Mouse (Mus musculus): Measurements from ENCODE around the gene Chml.

Chml gene

DNA sequence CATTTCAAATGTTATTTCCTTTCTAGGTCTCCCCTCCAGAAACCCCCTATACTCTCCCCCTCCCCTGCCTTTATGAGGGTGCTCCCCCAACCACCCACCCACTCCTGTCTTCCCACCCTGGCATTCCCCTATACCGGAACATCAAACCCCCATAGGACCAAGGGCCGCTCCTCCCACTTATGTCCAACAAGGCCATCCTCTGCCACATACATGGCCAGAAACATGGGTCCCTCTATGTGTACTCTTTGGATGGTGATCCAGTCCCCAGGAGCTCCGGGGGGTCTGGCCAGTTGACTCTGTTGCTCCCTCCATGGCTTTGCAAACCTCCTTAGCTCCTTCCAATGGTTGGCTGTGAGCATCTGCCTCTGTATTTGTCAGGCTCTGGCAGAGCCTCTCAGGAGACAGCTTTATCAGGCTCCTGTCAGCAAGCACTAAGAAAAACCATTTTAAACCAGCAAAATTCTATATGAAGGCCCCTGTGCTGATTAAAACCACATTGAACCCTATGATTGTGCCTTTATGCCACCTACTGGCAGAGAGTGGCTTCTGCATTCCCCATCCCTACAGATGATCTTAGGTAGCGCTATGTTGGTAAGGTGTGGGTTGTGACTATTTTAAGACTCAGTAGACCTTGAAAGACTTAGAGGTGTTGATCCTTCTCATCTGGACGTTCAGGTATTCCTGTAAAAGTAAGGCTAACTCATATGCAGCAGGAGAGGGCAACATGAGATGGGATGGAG, 23.9 kb downstream of the Chml start:
- in situ Hi-C loops (cut with MboI, MseI): no loop called here

DNA sequence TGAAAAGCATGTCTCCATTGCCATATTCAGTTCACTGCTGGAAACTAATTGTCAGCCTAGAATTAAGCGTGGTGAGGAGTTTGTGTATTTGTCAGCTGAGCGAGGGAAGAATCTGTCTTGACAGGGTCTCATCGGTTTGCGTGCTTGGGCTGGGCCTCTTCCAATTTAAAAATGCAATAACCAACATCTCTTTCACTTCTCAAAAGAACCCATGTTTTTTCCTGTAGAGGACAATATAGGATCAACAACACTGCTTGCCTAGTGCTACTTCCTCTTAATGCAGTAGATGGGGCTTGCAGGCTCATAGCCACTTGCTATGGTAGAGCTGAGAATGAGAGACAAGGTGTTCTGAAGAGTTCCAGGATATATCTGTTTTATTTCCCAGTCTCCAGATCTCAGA, 32.8 kb downstream of the Chml start:
- in situ Hi-C loops (cut with MboI, MseI): no loop called here

DNA sequence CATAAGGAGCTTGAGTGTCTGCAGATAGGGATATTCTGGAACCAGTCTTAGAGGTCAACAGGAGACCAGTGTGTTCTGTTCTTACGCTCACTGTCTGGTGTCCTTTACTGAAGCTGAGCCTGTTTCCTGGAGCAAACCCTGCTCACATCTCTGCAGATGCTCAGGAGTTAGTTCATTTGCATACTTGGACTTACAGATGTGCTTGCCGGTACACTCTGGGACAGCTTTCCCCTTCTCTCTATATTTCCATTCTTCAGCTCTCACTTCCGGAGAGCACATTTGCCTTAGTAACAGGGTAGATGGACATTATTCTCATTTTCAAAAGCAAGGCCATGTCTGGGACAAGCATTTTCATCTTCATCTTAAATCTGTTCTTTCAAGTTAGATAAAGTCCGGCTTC, 44.1 kb downstream of the Chml start:
- in situ Hi-C loops (cut with MboI, MseI): loop anchor here (25.0 kb wide), 1 partner anchor 1189 kb away; no protein-coding TSS in a partner anchor

DNA sequence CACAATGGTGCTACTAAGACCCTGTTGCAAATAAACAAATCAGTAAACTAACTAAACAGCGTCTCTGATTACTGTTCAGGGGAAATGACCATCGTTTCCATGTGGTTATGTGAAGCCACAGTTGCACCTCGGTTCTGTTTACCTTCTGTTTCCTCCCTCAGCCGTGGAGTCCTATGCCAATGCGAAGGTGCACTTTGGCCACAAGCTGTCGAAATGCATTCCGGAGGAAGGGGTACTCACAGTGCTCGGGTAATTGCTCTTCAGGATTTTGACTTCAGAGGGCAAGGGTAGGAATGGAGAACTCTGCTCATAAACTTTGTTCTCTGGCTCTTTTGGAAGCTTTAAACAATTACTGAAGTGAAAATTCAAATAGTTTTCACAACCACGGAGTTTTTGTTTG, 45.7 kb downstream of the Chml start:
- in situ Hi-C loops (cut with MboI, MseI): loop anchor here (25.0 kb wide), 1 partner anchor 1190 kb away; no protein-coding TSS in a partner anchor

DNA sequence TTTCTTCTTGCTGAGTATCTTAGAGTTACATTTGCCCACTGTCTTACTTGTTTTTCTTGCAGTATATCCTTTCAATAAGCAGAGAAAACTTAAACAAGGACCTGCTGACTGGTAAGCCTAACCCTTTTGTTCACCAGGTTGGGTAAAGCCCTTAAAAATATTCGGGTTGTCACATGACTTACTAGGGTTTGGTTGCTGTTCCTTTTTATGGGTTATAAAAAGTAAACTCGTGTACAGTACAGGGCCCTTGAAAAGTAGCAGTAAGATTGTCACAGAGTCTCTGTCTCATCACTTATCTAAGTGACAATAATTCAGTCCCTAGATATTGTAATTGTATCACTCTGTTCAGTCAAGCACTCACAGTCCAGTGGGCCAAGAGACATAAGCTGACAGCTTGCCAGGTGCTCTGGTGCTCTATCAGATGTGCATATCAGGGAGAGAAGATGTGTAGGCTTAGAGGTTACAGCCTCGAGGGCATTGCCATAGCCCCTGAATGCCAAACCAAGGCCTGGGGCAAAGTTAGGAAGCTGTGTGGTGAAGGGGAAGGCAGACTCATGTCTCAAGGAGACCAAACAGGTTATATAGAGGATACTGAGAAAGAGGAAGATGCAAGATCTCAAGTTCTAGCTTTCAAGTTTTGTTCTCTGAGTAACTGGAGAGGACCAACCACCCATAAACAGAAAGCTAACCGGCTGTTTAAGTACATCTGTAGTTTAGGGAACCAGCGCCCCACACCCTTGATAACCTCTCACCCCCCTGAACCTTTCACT, 49.0 kb downstream of the Chml start:
- in situ Hi-C loops (cut with MboI, MseI): loop anchor here (25.0 kb wide), 1 partner anchor 1194 kb away; no protein-coding TSS in a partner anchor

DNA sequence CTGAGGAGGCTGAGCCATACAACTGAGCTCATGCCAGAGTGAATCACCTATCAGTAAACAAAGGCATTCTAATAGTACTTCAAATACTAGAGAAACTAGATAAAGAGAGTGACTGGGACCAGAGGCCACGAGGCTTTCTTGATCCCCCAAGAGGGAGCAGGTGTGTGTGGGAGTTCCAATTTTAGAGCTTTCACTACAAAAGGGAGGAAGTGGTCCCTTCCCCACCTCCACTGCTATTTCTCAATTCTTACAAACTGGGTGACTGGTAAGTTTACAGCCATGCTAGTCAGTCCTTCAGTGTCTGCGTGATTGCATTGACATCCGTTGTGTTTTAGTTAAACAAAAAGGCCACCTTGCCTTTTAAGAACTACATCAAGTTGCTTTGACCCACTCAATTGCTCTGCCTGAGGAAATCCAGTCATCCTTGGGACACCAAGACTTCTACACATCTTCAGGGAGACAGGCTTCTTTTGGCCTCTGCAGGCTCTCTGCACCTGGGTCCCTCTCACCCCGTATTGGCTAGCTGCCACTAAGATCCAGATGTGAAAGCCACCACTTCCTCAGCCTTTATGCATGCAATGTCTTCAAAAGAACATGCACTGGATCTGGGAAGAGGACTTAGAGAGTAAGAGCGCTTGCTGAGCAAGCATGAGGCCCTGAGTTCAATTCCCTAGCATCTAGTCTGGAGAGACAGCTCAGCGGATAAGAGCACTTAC, 52.1 kb downstream of the Chml start:
- in situ Hi-C loops (cut with MboI, MseI): loop anchor here (25.0 kb wide), 1 partner anchor 1197 kb away; no protein-coding TSS in a partner anchor

DNA sequence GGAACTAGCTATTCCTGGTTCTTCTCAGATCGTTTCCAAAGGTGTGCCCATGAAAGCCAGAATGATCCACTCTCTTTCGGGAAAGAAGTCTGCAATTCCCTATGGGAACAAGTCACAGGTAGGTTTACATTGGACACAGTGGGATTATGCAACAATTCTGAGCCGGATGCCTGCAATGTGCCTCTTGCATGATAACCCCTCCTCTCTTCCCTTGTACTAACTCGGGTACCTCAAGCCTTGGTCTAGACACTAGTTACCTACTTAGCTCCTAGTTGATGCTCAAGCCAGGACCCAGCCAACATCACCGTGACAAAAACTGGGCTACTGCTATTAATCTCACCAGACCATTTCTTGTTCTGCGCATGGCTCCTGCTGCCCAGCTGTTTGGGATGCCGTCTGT, 53.6 kb downstream of the Chml start:
- in situ Hi-C loops (cut with MboI, MseI): loop anchor here (25.0 kb wide), 1 partner anchor 1198 kb away; no protein-coding TSS in a partner anchor

DNA sequence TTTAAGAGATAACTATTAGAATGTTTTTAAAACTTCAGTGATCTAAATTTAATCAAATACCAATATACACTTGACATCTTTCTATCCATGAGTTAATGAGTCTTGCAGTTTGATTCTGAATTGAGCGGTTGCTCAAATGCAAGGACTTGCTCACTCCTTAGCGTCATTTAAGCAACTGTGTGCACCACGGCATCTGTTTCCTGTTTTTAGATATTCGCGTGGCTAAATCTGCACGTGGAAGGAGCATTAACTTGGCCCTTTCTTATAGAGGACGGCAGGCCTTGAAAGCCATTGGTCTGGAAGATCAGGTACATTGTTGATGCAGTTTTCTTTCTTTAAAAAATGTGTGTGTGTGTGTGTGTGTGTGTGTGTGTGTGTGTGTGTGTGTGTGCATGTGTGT, 55.0 kb downstream of the Chml start:
- in situ Hi-C loops (cut with MboI, MseI): loop anchor here (25.0 kb wide), 1 partner anchor 1200 kb away; no protein-coding TSS in a partner anchor

DNA sequence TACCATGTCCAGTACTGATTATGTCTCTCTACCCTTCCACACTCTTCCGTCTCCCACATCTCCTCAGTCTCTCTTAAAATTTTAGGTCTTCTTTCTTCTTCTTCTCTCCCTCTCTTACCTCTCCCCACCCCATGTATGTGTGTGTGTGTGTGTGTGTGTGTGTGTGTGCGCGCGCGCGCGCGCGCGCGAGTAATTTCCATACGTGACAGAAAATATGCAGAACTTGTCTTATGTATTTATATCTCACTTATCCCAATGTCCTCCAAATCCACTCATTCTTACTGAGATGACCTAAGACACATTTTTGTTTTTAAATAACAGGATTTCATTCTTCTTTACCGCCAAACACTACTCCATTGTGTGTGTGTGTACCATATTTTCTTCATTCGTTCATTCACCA, 60.2 kb downstream of the Chml start:
- in situ Hi-C loops (cut with MboI, MseI): loop anchor here (5.0 to 25.0 kb wide), 3 partner anchors 60 to 1205 kb away; partner anchors contain the start of genes Chml, Exo1 and Opn3

All from regulatory T cell (primary cell).